Mouse (Mus musculus): ENCODE data around the gene Homer2. TPM values are rescaled to one million over a fixed set of nuclear protein-coding genes. Genes with fewer than 3 reads are reported as not detected.

The Homer2 gene
- polyA plus RNA-seq, 1 experiment: 1.1 TPM

- 65% methylated on average over 5 of the region's 5 CpGs for WGBS
Observed at GRCm38 (mm10) chr7:81721271-81721670, 13.9 kb upstream of the Homer2 start.

GRCm38 (mm10) chr7:81719216-81719661 is 11.9 kb upstream of the Homer2 start:
- no peak for DNase-seq
- TF ChIP-seq CTCF (conservative IDR thresholded peaks at IDR 0.05; ENCODE audit: insufficient read depth, insufficient read length, low read depth, low read length): no peak
- no peak for TF ChIP-seq POLR2A (IDR thresholded peaks at IDR 0.05; ENCODE audit: low read depth, low read length)
- no peak overlapping the region for H3K27ac ChIP-seq (ENCODE audit: insufficient read depth, low read depth, low read length)
- H3K4me1 ChIP-seq (ENCODE audit: control insufficient read depth, insufficient read depth, low read length): no peaks in the 10 kb centered on the region
- H3K4me3 ChIP-seq (ENCODE audit: insufficient read depth, low read depth, low read length): no peak overlapping the region
- no peaks in the 10 kb centered on the region for H3K27me3 ChIP-seq (replicated peaks; ENCODE audit: control insufficient read depth, insufficient read depth, low read length)
- H3K36me3 ChIP-seq (ENCODE audit: control insufficient read depth, insufficient read depth, low read length): no peaks in the 10 kb centered on the region
- 84% methylated on average over 1 of the region's 1 CpGs for WGBS

More at GRCm38 (mm10) chr7:81721271-81721670, 13.9 kb upstream of the Homer2 start:
- DNase-seq: no peak
- Histone ChIP-seq H3K36me3 (ENCODE audit: control insufficient read depth, insufficient read depth, low read length) (no peaks in the 10 kb centered on the region), H3K4me1 (ENCODE audit: control insufficient read depth, insufficient read depth, low read length) (no peaks in the 10 kb centered on the region), H3K27ac (ENCODE audit: insufficient read depth, low read depth, low read length) (no peak overlapping the region), H3K4me3 (ENCODE audit: insufficient read depth, low read depth, low read length) (no peak overlapping the region), H3K27me3 (replicated peaks; ENCODE audit: control insufficient read depth, insufficient read depth, low read length) (no peaks in the 10 kb centered on the region)
- TF ChIP-seq CTCF (conservative IDR thresholded peaks at IDR 0.05; ENCODE audit: insufficient read depth, insufficient read length, low read depth, low read length): no peak
- TF ChIP-seq POLR2A (IDR thresholded peaks at IDR 0.05; ENCODE audit: low read depth, low read length): no peak

GRCm38 (mm10) chr7:81718657-81719056 is 11.3 kb upstream of the Homer2 start:
- Histone ChIP-seq H3K27me3 (replicated peaks; ENCODE audit: control insufficient read depth, insufficient read depth, low read length) (no peaks in the 10 kb centered on the region), H3K4me3 (ENCODE audit: insufficient read depth, low read depth, low read length) (no peak overlapping the region), H3K27ac (ENCODE audit: insufficient read depth, low read depth, low read length) (no peak overlapping the region), H3K36me3 (ENCODE audit: control insufficient read depth, insufficient read depth, low read length) (no peaks in the 10 kb centered on the region), H3K4me1 (ENCODE audit: control insufficient read depth, insufficient read depth, low read length) (no peaks in the 10 kb centered on the region)
- DNase-seq: no peak
- TF ChIP-seq CTCF (conservative IDR thresholded peaks at IDR 0.05; ENCODE audit: insufficient read depth, insufficient read length, low read depth, low read length) (no peak), POLR2A (IDR thresholded peaks at IDR 0.05; ENCODE audit: low read depth, low read length) (no peak)
- WGBS: 49% methylated on average over 1 of the region's 1 CpGs

GRCm38 (mm10) chr7:81710166-81710565 is 2.8 kb upstream of the Homer2 start:
- 79% methylated on average over 4 of the region's 4 CpGs for WGBS
- no peak for DNase-seq
- Histone ChIP-seq H3K27ac (ENCODE audit: insufficient read depth, low read depth, low read length) (no peak overlapping the region), H3K4me3 (ENCODE audit: insufficient read depth, low read depth, low read length) (no peak overlapping the region), H3K4me1 (ENCODE audit: control insufficient read depth, insufficient read depth, low read length) (no peaks in the 10 kb centered on the region), H3K27me3 (replicated peaks; ENCODE audit: control insufficient read depth, insufficient read depth, low read length) (no peaks in the 10 kb centered on the region), H3K36me3 (ENCODE audit: control insufficient read depth, insufficient read depth, low read length) (no peaks in the 10 kb centered on the region)
- no peak for TF ChIP-seq POLR2A (IDR thresholded peaks at IDR 0.05; ENCODE audit: low read depth, low read length)
- TF ChIP-seq CTCF (conservative IDR thresholded peaks at IDR 0.05; ENCODE audit: insufficient read depth, insufficient read length, low read depth, low read length): no peak

- no peak overlapping the region for H3K27ac ChIP-seq (ENCODE audit: insufficient read depth, low read depth, low read length)
- H3K36me3 ChIP-seq (ENCODE audit: control insufficient read depth, insufficient read depth, low read length): no peaks in the 10 kb centered on the region
- DNase-seq: no peak
- no peaks in the 10 kb centered on the region for H3K4me1 ChIP-seq (ENCODE audit: control insufficient read depth, insufficient read depth, low read length)
- TF ChIP-seq CTCF (conservative IDR thresholded peaks at IDR 0.05; ENCODE audit: insufficient read depth, insufficient read length, low read depth, low read length) (no peak), POLR2A (IDR thresholded peaks at IDR 0.05; ENCODE audit: low read depth, low read length) (no peak)
- H3K27me3 ChIP-seq (replicated peaks; ENCODE audit: control insufficient read depth, insufficient read depth, low read length): no peaks in the 10 kb centered on the region
- no peak overlapping the region for H3K4me3 ChIP-seq (ENCODE audit: insufficient read depth, low read depth, low read length)
Observed at GRCm38 (mm10) chr7:81708165-81708564, 838 bp upstream of the Homer2 start.

GRCm38 (mm10) chr7:81706416-81707391 is 623 bp downstream of the Homer2 start:
- peak; percentile 12 for DNase-seq
- Histone ChIP-seq H3K27ac (ENCODE audit: insufficient read depth, low read depth, low read length) (no peak overlapping the region), H3K4me3 (ENCODE audit: insufficient read depth, low read depth, low read length) (peak overlapping the region; percentile 41), H3K36me3 (ENCODE audit: control insufficient read depth, insufficient read depth, low read length) (no peaks in the 10 kb centered on the region), H3K4me1 (ENCODE audit: control insufficient read depth, insufficient read depth, low read length) (no peaks in the 10 kb centered on the region), H3K27me3 (replicated peaks; ENCODE audit: control insufficient read depth, insufficient read depth, low read length) (no peaks in the 10 kb centered on the region)
- TF ChIP-seq POLR2A (IDR thresholded peaks at IDR 0.05; ENCODE audit: low read depth, low read length) (no peak), CTCF (conservative IDR thresholded peaks at IDR 0.05; ENCODE audit: insufficient read depth, insufficient read length, low read depth, low read length) (no peak)
- 1% methylated on average over 107 of the region's 114 CpGs for WGBS

- no peak for DNase-seq
- WGBS: 44% methylated on average over 12 of the region's 12 CpGs
- no peaks in the 10 kb centered on the region for H3K4me1 ChIP-seq (ENCODE audit: control insufficient read depth, insufficient read depth, low read length)
- no peak overlapping the region for H3K27ac ChIP-seq (ENCODE audit: insufficient read depth, low read depth, low read length)
- TF ChIP-seq POLR2A (IDR thresholded peaks at IDR 0.05; ENCODE audit: low read depth, low read length) (no peak), CTCF (conservative IDR thresholded peaks at IDR 0.05; ENCODE audit: insufficient read depth, insufficient read length, low read depth, low read length) (no peak)
- peak overlapping the region; percentile 41; the same call in 1 of the 2 replicates for H3K4me3 ChIP-seq (ENCODE audit: insufficient read depth, low read depth, low read length)
- no peaks in the 10 kb centered on the region for H3K36me3 ChIP-seq (ENCODE audit: control insufficient read depth, insufficient read depth, low read length)
- no peaks in the 10 kb centered on the region for H3K27me3 ChIP-seq (replicated peaks; ENCODE audit: control insufficient read depth, insufficient read depth, low read length)
Observed at GRCm38 (mm10) chr7:81706027-81706415, 1.3 kb downstream of the Homer2 start.

Measured in kidney, adult 2 months (tissue).